Mouse (Mus musculus): Measurements from ENCODE around the gene Vldlr.

DNA sequence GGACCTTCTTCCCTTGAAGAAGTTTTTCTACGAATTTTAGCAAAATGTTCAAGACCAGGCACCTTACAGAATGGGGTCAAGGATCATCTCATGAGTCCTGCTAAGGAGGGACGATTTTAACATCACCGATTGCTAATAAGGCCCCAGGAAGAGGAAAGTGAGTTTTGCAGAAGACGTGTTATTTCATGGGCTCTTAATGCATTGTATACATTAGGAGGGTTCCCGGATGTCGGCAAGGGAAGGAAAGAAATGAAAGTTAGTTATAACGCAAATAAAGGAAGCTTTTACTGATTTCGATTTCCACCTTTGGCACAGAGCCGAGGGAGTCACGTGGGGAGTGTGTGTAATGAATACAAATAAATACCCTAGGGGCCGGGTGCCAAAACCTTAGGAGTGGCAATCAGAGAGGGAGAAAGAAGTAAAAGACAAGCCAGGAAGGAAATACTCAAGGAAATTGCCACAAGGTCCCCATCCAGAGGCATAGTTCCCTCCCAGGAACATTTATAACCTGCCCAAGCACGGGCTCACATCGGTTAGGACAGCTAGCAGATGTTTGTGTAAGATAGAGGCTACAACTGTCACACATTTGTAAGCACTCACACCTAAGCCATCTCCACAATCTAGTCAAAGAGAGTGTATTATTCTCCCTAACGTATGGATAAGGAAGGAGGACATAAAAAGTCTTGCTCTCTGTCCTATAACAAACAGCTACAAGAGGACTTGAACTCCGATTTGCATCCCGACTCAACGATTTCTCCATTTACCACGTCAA is 35.7 kb upstream of the Vldlr start:
- TF ChIP-seq CTCF (IDR thresholded peaks at IDR 0.05; ENCODE audit: borderline replicate concordance, insufficient read depth, low read length) (no peak), POLR2A (IDR thresholded peaks at IDR 0.05; ENCODE audit: low read depth, low read length) (no peak)

Measured in embryonic fibroblast, embryonic 13.5 days (primary cell).